Comparison of ENCODE assay signal across 9 mouse cellular contexts in the genomic region with DNA sequence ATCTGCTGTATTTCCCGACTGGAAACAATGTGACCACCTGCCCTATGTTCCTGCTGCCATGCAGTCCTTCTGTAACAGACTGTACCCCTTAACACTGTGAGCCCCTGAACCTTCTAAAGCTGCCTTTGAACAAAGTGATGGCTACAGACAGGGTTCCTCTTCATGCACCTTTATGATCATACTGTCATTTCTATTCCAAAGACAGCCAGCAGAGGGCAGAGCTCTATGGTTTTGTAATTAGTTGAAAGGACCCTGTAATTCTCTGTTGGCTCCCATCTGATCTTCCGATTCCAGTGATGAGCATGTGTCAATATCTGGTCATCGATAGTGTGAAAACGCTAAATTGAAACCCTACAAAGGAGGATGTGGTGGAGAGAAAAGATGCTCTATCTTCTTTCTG.
DNase-seq lines count a peak whose midpoint lies in the region; ATAC-seq and TF ChIP-seq lines count a peak whose summit lies in the region.
"Had no signal": no experiment of that assay in that cellular context is flagged by ENCODE, and none has a peak within 500 bp of the region (broad histone marks: within the 10 kb centered on the region; RNA-seq: fewer than 3 reads in every experiment).

No protein-coding gene starts in this region.

- no peak for TF ChIP-seq EP300 in liver, embryonic 14.5 days (IDR thresholded peaks at IDR 0.05; ENCODE audit: low read depth)

- H3K36me3 ChIP-seq in embryonic facial prominence, embryonic 11.5 days (replicated peaks; ENCODE audit: control insufficient read depth, insufficient read depth, low read depth, low read length) = no peaks in the 10 kb centered on the region
- no peaks in the 10 kb centered on the region for H3K36me3 ChIP-seq in embryonic facial prominence, embryonic 10.5 days (replicated peaks)
- H3K36me3 ChIP-seq in liver, embryonic 14.5 days (replicated peaks; ENCODE audit: control insufficient read depth, insufficient read depth, low read depth) = no peaks in the 10 kb centered on the region
- H3K36me3 ChIP-seq in liver, embryonic 12.5 days = no peaks in the 10 kb centered on the region

- WGBS in embryonic facial prominence, embryonic 11.5 days = 68% methylated on average over 4 of the region's 4 CpGs
- 77% methylated on average over 4 of the region's 4 CpGs for WGBS in embryonic facial prominence, embryonic 10.5 days
- 46% methylated on average over 4 of the region's 4 CpGs for WGBS in liver, embryonic 14.5 days (ENCODE audit: insufficient replicate concordance)
- WGBS in liver, embryonic 12.5 days (ENCODE audit: insufficient replicate concordance) = 49% methylated on average over 4 of the region's 4 CpGs

- no peak overlapping the region for H3K9ac ChIP-seq in embryonic facial prominence, embryonic 11.5 days (replicated peaks; ENCODE audit: low read length)
- H3K9ac ChIP-seq in liver, embryonic 14.5 days (replicated peaks) = no peak overlapping the region
- H3K9ac ChIP-seq in liver, embryonic 12.5 days = no peak overlapping the region

- no peak overlapping the region for H3K27ac ChIP-seq in embryonic facial prominence, embryonic 11.5 days (replicated peaks; ENCODE audit: low read depth, low read length)
- no peak overlapping the region for H3K27ac ChIP-seq in embryonic facial prominence, embryonic 10.5 days (replicated peaks)
- H3K27ac ChIP-seq in liver, embryonic 14.5 days = no peak overlapping the region
- no peak overlapping the region for H3K27ac ChIP-seq in liver, embryonic 12.5 days

- peak; percentile 69 for DNase-seq in embryonic facial prominence, embryonic 11.5 days (ENCODE audit: low spot score)
- DNase-seq in embryonic facial prominence, embryonic 10.5 days (ENCODE audit: low spot score) = no peak
- no peak for DNase-seq in liver, embryonic 14.5 days (ENCODE audit: low read depth in 3 of 3, low spot score in 3 of 3)
- peak; percentile 42 for DNase-seq in NIH3T3 (ENCODE audit: low read depth)
- DNase-seq in layer of hippocampus, adult 9-10 months (ENCODE audit: low spot score) = peak; percentile 38

- peak; percentile 33 for TF ChIP-seq CTCF in liver, embryonic 14.5 days (IDR thresholded peaks at IDR 0.05; ENCODE audit: low read depth)

- H3K4me2 ChIP-seq in embryonic facial prominence, embryonic 11.5 days (ENCODE audit: low read depth, low read length) = no peak overlapping the region
- no peak overlapping the region for H3K4me2 ChIP-seq in liver, embryonic 14.5 days (ENCODE audit: low read depth)
- H3K4me2 ChIP-seq in liver, embryonic 12.5 days = no peak overlapping the region

- H3K4me1 ChIP-seq in embryonic facial prominence, embryonic 11.5 days (ENCODE audit: control insufficient read depth, insufficient read depth, low read length) = no peaks in the 10 kb centered on the region
- peaks cover 29% of the 10 kb centered on the region for H3K4me1 ChIP-seq in embryonic facial prominence, embryonic 10.5 days
- no peaks in the 10 kb centered on the region for H3K4me1 ChIP-seq in liver, embryonic 14.5 days (replicated peaks; ENCODE audit: control insufficient read depth in 2 of 2, insufficient read depth in 2 of 2, low read length in 1 of 2)
- no peaks in the 10 kb centered on the region for H3K4me1 ChIP-seq in liver, embryonic 12.5 days

- H3K9me3 ChIP-seq in embryonic facial prominence, embryonic 11.5 days (replicated peaks; ENCODE audit: control insufficient read depth, low read length) = no peaks in the 10 kb centered on the region
- no peaks in the 10 kb centered on the region for H3K9me3 ChIP-seq in embryonic facial prominence, embryonic 10.5 days
- no peaks in the 10 kb centered on the region for H3K9me3 ChIP-seq in liver, embryonic 14.5 days (ENCODE audit: control insufficient read depth, low read length)
- no peaks in the 10 kb centered on the region for H3K9me3 ChIP-seq in liver, embryonic 12.5 days (replicated peaks)

- no peak overlapping the region for H3K4me3 ChIP-seq in embryonic facial prominence, embryonic 11.5 days (ENCODE audit: low read depth, low read length)
- no peak overlapping the region for H3K4me3 ChIP-seq in embryonic facial prominence, embryonic 10.5 days
- no peak overlapping the region for H3K4me3 ChIP-seq in liver, embryonic 14.5 days (ENCODE audit: insufficient read depth in 1 of 2, low read depth in 2 of 2, low read length in 2 of 2)
- no peak overlapping the region for H3K4me3 ChIP-seq in liver, embryonic 12.5 days
- H3K4me3 ChIP-seq: erythroblast, embryonic 14.5 days had no signal

- no peaks in the 10 kb centered on the region for H3K27me3 ChIP-seq in embryonic facial prominence, embryonic 11.5 days (ENCODE audit: control insufficient read depth, insufficient read depth, low read length)
- H3K27me3 ChIP-seq in embryonic facial prominence, embryonic 10.5 days (replicated peaks; ENCODE audit: low read depth, poor library complexity, severe bottlenecking) = no peaks in the 10 kb centered on the region; the same call in 1 of the 2 replicates
- H3K27me3 ChIP-seq in liver, embryonic 14.5 days (ENCODE audit: control insufficient read depth, insufficient read depth, low read length) = no peaks in the 10 kb centered on the region
- H3K27me3 ChIP-seq in liver, embryonic 12.5 days (replicated peaks) = no peaks in the 10 kb centered on the region

- no peak for ATAC-seq in embryonic facial prominence, embryonic 11.5 days (replicated peaks; ENCODE audit: insufficient number of reproducible peaks, low FRiP score, low TSS enrichment, low read depth)
- ATAC-seq in liver, embryonic 14.5 days (ENCODE audit: insufficient read depth) = no peak
- no peak for ATAC-seq in liver, embryonic 12.5 days
- ATAC-seq in inflammation-experienced regulatory T-cells, adult 6 months = no peak
- ATAC-seq in monocyte, adult 5-6 weeks (replicated peaks; ENCODE audit: insufficient number of reproducible peaks, low FRiP score, low TSS enrichment, poor library complexity, severe bottlenecking) = no peak

Comparison
In these comparisons a context has a peak if more than half of its experiments do, and no peak if none do; other contexts are left out.
1. DNase-seq: peak in embryonic facial prominence, embryonic 11.5 days (single experiment), NIH3T3 (single experiment) and layer of hippocampus, adult 9-10 months (single experiment); none in embryonic facial prominence, embryonic 10.5 days (single experiment) and liver, embryonic 14.5 days (0 of 3).